Mouse (Mus musculus) kidney, adult 9 months (tissue): ENCODE results near the gene Zan.
A peak's percentile ranks its signal among the peaks of the same experiment; 100 is the strongest.

Experiments
- DNase-seq: peaks from one replicate; pipeline ENCODE4 v3.0.0; 2022

Zan gene

DNA sequence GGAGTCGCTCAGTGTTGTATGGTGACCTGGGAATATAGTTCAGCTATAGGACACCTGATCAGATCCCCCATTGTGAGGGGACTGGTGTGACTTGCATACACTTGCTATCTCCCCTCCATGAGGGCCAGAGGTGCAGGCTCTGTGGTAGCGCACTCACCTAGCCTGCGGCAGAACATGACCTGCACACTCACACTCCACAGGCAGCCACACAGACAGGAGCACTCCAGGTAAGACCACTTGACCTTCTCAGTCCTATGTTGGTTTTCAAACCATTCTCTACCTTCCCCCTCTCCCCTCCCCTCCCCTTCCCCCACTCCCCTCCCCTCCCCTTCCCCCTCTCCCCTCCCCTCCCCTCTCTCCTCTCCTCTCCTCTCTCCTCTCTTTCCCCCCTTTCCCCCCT, 66.3 kb downstream of the Zan start:
- DNase-seq: no peak

DNA sequence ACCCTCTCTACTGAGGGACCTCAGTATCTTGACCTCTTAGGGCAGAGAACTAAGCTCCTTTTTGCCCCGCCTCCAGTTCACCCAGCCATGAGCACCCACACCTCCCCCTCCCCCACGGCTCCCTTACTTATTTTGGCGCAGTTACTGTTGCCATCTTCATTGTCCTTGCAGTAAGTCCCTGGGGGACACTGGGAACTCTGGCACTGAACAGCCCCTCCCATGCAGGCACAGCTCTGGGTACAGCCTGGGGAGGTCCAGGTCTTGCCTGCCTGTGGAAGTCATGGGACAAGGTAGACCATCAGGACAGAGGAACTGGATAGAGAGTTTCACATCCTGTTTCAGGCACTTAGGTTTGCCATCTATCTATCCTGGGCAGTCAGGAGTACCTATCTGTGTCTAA, 66.8 kb downstream of the Zan start:
- DNase-seq: no peak

DNA sequence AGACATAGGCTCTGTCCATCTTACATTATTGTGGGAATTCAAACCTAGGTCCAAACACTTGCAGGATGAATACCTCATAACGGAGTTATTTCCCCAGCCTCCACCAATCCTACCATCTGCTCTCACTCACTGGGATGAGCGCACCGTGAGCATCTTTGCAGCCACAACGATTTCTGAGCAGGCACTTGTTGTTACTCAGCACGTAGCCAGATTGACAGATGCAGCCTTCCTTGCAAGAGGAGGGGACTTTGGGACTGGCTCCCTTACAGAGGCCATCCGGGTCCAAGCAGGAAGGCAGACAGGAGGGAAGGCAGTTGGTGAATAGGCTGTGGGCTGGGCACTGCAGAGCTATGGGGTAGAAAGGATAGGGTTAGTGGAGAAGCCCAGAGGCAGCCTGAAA, 67.4 kb downstream of the Zan start:
- DNase-seq: no peak

DNA sequence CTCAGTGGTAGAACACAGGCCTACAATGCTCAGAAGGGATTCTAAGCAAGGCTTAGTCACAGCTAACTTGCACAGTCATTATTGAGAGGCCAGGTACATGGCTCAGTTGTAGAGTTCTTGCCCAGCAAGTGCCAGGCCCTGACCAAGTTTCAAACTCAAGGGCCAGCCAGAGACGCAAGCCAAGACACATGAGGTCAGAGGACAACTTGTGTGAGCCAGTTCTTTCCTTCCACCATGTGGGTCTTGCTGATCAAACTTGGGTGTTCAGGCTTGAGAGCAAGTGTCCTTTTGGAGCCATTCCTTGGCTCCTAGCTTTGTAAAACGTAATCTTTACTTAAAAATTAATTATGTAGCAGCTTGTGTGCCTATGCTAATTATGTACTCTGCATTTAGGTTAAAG, 72.8 kb downstream of the Zan start:
- no peak for DNase-seq

DNA sequence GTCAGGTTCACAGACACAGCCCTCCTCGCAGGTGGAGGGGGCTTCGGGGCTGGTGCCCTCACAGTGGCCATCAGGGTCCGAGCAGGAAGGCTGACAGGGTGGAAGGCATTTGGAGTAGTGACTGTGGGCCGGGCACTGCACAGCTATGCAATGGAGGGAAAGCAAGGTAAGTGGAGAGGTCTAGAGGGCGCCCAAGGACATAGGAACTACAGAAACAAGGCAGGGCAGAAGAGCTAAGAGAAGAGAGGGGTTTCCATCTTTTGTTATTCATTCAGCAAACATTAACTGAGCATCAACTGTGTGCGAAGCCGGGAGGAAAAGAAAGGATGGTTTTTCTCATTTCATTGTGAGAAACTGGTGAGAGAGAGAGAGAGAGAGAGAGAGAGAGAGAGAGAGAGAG, 82.4 kb downstream of the Zan start:
- no peak for DNase-seq

DNA sequence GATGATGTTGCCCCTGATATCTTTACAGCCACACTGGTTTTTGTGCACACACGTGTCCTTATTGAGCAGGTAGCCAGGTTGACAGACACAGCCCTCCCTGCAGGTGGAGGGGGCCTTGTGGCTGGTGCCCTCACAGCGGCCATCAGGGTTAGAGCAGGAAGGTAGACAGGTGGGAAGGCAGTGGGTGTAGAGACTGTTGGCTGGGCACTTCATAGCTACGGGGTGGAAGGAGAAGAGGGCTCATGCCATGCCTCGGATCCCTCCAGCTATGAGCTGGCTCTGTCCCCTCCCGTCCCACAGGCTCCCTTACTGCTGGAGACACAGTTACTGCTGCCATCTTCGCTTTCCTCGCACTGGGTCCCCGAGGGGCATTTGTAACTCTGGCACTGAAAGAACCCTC, 85.2 kb downstream of the Zan start:
- DNase-seq: no peak

DNA sequence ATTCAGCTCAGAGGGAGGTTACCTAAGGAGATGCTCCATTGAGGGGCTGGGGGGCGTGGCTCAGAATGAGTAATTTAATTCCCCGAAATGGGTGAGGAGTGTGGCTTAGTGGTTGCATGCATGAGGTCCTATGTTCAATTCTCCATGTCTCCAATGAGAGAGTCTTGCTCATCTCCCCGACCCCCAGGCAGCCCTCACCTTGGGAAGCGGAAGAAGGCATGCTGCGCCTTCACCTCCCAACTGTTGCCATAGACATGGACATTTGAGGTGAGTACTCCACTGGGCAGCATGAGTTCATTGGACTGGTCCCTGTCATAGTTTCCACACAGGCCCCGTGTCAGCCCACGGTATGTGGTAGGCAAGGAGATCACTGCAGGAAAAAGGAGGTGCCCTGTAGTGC, 90.2 kb downstream of the Zan start:
- DNase-seq: no peak

DNA sequence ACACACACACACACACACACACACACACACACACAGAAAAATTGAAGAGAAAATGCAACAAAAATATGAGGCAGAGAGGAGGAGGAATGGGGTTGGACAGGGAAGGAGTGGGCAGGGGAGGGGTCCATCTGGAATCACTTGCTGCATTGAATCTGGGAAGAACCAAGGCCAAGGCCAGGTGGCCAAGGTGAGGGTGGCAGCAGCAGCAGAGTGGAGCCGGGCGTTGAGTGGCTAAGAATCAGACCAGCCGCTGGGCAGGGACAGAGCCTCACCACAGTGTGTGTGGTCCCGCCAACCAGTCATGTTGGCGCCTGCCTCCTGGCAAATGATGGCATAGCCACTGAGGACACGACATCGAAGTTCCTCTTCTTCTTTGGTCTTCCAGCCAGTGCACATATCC, 93.4 kb downstream of the Zan start:
- DNase-seq: no peak

DNA sequence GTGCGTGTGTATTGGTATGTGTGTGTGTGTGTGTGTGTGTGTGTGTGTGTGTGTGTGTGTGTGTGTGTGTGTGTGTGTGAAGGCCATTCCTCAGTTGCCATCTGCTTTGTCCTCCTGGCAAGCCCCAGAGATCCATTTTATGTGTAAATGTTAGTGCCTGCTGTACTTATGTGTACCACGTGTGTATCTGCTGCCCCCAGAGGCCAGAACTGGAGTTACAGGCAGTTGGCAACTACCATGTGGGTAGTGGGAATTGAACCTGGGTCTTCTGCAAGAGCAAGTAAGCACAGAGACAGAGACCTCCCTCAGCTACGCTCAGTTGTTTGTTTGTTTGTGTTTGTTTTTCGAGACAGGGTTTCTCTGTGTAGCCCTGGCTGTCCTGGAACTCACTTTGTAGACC, 95.7 kb downstream of the Zan start:
- peak; percentile 81 for DNase-seq

DNA sequence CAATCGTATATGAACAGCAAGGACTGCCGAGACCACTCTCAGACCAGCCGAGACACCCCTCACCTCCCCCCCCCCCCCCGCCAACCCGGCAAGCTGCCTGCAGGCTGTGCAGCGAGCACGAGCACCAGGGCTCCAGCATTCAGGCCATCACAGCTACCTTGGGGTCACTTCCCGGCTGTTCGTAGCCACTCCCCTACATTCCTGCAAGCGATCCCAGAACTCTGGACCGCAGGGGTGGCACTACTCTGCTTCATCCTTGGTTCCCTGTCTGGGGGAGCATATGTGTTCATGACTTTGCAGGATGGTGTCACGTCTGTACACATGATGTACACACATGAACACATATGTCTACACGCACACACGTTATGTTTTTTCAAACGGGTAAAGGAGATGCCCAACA, 99.3 kb downstream of the Zan start:
- DNase-seq: no peak

DNA sequence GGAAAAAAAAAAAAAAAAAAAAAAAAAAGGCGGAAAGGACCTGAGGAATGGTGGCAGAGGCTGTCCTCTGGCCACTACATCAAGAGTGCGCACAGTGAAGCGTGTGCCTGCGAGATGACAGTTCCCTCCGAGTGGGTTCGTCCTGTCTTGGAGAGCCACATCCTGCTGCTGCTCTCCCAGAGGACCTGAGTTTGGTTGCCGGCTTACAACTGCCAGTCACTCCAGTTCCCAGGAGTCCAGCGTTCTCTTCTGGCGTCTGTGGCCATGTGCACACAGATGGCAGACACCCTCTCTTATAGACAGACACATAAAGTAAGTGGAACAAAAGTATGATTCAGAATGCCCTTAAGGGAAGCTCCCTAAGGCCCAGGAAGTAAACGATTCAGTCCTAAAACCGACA, 99.7 kb downstream of the Zan start:
- peak; percentile 35 for DNase-seq

DNA sequence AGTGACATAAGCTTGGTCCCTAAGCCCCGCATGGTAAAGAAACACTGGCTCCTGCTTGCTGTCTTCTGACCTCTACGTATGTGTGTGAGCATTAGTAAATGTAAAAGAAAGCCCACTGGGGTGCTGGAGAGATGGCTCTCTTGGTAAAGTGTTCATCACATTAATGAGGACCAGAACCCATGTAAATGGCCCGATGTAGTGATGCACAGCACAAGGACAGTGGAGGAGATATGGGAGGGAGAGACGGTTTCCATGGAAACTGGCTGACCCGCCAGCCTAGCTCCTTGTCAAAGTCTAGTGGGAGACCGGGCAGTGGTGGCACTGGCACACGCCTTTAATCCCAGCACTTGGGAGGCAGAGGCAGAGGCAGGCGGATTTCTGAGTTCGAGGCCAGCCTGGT, 100.1 kb downstream of the Zan start:
- DNase-seq: no peak

DNA sequence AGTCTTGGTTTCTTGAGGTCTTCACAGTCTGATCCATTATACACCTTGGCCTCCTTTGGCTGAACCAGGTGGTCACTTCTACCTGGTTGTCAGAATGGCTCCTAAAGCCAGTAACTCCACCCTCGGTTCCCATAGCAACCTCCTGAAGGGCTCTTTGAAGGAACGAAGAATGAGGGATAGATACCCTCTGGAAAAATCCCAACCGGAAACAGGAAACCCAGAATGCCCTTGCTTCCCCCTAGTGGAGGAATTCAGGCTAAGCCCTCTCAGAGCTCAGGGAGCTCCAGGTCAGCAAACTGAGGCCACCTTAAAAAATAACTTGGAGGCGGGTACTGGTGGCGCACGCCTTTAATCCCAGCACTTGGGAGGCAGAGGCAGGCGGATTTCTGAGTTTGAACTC, 100.7 kb downstream of the Zan start:
- peak; percentile 76 for DNase-seq

DNA sequence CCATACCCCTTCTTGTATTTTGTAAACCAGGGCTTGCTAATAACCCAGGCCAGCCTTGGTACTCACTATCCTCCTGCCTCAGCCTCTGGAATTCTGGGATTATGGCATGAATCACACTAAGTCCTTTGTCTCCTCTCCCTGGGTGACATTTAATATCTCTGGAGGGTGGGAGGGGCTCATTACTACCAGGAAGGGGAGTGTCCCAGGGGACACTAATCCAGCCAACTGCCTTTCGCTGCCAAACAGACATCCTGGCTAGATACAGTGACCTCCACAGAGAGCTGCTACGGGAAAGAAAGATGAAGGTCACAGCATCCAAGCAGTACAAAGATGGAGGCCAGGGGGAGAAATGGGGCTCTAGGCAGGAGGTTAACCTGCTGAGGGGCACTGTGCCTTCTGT, 101.2 kb downstream of the Zan start:
- peak; percentile 78 for DNase-seq

DNA sequence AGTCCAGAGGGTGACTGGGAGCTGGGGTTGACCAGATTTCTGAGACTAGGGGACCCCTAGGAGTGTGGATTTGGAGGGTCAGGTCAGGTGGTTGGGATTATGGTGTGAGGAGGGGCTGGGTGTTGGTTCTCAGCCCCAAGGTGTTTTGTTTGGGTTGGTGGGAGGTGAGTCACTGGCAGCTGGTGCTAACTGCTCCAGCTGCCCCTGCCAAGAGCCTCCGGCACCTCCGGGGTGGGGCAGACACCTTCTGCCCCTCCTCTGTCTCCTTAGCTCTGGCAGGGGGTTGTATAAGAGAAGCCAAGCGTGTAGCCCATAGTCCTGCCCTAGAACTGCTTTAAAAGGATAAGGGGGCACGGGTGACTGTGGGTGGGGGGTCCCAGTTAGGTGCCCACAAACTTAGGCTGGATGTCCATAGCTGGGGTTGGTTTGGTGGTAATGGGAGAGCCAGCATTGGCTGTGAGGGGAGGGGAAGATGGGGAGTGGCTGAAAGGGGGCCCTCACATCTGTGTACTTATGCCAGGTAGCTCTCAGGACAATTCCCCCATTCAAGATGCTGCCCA, 102.3 kb downstream of the Zan start:
- no peak for DNase-seq

DNA sequence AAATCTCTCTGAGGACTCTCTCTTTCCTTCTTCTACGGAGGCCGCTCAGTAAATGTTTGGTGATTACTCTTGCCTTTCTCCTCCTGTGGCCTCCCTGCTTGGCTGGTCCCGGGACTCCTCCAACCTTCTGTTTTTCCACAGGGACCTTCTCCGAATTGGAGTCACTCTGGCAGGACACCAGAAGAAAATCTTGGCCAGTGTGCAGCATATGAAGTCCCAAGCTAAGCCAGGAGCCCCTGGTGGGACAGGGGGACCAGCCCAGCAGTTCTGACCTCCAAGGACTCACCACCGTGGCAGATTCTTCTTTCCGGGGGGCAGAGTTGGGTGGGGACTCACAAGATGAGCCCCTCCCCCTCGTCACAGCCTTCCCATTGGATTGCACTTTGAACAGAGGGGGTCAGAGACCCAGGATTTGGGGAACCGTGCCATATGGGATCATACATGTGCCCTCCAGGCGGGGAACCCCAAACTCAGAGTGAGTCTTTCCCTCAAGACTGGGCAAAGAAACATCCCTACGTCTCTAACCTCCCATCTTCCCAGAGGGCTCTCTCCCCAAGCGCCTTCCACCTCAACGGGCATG, 103.4 kb downstream of the Zan start:
- no peak for DNase-seq

DNA sequence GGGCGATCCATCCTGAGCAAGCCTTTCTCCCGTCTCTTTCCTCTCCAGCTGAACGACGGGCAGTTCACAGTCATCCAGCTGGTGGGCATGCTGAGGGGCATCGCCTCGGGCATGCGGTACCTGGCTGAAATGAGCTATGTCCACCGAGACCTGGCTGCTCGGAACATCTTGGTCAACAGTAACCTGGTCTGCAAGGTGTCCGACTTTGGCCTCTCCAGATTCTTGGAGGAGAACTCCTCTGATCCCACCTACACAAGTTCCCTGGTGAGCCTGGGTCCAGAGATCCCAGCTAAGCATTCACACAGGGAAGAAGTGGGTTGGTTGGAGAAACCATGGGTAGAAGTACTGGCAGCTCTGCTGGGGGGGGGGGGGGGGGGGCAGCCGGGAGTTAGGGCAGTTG, 107.2 kb downstream of the Zan start:
- DNase-seq: no peak

DNA sequence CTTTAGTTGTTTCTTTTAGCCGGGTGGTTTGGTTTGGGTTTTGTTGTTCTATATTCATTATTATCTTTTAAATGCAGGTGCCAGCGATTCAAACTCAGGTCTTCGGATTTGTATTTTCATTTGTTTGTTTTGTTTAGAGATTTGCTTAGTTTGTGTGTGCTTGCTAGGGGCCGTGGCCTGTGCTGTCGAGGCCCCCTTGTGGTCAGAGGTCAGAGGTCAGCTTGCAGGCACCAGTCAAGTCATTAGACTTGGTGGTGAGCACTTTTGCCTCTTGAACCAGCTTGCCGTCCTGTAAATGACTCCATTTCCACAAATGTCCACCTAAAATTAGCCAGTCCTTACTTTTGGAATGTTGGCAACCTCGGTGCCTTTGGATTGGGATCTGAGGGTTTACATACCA, 118.5 kb downstream of the Zan start:
- no peak for DNase-seq

DNA sequence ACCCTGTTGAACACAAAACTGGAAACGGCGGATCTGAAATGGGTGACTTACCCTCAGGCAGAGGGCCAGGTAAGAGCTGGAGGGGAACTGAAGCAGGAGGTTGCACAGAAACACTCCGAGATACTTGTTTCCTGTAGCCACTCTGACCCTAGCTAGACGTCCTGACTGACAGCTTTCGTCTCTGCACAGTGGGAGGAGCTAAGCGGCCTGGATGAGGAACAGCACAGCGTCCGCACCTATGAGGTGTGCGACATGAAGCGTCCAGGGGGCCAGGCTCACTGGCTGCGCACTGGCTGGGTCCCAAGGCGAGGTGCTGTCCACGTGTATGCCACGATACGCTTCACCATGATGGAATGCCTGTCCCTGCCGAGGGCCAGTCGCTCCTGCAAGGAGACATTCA, 122.8 kb downstream of the Zan start:
- no peak for DNase-seq

DNA sequence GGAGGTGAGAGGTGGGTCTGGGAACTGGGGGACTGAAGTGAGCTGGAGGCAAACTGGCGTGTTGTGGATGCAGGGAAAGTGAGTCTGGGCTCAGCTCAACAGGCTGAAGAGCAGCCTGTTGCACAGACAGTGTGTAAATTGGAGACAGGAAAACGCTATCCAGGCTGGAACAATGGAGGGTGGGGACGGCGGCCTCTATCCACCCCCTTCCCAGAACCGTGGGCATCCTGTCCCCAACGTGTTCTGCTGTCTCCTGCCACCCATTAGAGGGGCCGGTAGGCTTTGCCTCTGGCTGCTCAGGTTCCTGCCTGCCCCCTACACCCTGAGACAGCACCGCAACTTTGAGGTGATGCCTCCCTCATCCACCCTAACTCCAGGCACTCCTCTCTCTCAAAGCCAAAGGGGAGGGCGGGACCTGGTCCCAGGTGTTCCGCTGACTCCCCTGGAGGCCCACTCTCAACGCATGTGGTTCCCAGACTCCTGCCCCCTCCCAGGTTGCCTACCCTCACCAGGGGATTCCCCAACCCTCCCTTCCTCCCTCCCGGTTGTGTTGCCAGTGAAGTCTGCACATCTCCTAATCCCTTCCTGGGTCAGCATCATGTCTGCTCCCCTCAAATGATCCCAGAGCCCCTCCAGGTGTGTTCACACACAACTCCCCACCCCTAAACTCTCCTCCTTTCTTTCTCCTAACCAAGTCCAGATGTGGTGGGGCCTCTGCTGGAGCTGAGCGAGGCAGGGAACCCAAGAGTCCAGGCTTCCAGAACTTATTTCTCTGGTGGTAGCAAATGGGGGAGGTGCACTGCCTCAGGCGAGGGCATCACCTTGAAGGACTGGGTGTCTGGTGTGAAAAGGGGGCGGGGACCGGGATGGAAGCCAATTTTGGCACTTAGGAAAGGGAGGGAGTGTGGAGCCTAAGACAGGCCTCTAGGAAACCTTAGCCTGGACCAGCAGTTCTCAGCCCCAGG, 124.6 kb downstream of the Zan start:
- DNase-seq: peak; percentile 79

DNA sequence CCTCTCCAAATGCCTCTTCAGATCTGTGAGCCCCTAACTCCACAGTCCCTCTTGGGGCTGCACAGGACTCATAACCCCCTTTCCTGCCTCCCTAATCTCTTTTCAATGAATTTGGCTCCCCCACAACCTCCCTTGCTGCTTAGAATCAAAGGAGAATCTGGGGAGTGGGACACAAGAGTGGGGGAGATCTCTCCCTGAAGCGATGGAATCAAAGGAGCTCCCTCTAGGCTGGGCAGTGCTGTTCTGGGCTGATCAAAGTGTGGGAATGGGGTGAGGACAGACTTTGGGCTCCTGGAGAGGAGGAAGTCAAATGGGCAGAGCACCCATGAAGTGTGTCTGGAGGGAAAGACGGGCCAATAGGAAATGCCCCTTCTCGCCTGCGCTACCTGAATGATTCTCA, 125.5 kb downstream of the Zan start:
- DNase-seq: no peak

DNA sequence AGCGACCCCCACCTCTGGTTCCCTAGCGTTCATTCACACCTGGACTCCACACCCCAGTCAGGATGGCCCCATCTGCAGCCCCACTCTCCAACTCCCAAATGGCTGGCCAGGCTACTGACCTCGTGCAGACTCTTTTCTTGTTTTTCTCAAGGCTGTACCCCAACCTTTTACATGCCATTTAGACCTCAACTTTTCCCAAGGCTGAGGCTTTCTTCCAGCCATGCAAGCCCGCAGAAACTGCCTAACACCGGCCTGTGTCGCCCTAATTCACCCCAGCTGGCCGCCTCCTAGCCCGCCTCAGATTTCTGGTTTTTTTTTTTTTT, 125.8 kb downstream of the Zan start:
- DNase-seq: no peak

DNA sequence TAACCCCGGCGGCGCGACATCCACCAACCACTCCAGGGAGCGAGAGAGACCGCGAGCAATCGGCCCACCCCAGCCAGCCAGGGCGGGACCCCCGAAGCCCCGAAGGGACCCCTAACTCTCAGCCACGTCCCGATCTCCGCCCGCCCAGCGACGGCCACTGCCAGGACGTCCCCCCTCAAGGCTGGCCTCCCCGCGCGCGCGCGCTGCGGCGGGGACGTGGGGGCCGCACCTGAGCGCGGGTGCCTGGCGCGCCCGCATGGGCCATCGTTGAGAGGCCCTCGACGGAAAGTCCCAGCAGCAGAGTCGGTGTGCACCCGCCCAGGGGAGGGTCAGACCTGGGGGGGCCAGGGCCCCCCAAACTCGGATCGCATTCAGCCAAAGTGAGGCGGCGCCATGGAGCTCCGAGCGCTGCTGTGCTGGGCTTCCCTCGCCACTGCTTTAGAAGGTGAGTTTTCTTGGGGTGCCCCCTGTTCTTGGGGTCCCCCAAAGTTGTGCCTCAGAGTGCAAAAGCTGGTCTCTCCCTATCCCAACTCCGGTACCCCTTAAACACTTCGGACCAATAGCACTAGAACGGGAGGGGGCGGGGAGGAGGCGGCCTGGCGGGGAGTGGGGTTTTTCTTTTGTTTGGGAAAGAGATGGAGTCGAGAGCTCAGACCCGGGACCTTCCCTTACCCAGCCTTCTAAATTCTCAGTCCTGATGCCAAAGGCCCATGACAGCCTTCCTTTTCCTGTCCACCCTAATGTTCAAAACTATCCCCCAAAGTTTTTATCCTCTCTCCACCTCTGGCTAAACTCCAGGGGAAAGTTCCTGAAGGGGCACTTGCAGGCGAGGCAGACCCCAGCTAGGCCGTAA, 126.4 kb downstream of the Zan start:
- DNase-seq: no peak
